Mouse (Mus musculus): Measurements from ENCODE around the gene Gid8. TPM values are rescaled to one million over a fixed set of nuclear protein-coding genes. Genes with fewer than 3 reads are reported as not detected.

Gene Gid8
- polyA plus RNA-seq, 1 experiment from 2014 or later: 64.9 TPM

GRCm38 (mm10) chr2:180723865-180724264 is 13.9 kb downstream of the Gid8 start:
- 71% methylated on average over 2 of the region's 2 CpGs for WGBS
- Histone ChIP-seq H3K4me3 (replicated peaks; ENCODE audit: low read depth, low read length) (no peak overlapping the region), H3K9me3 (ENCODE audit: control insufficient read depth, low read length) (no peaks in the 10 kb centered on the region), H3K27ac (replicated peaks; ENCODE audit: low read depth, low read length) (no peak overlapping the region), H3K4me2 (ENCODE audit: low read length) (no peak overlapping the region), H3K4me1 (ENCODE audit: control insufficient read depth, insufficient read depth, low read length) (no peaks in the 10 kb centered on the region), H3K9ac (replicated peaks; ENCODE audit: low read length) (no peak overlapping the region), H3K27me3 (ENCODE audit: control insufficient read depth, insufficient read depth, low read length) (no peaks in the 10 kb centered on the region), H3K36me3 (ENCODE audit: control insufficient read depth, insufficient read depth, low read length) (peaks cover 54% of the 10 kb centered on the region)
- DNase-seq: no peak
- ATAC-seq (ENCODE audit: low FRiP score, low TSS enrichment): no peak

GRCm38 (mm10) chr2:180724585-180725413 is 14.9 kb downstream of the Gid8 start, which contains the start of gene Slc17a9:
Gene Slc17a9 (plus strand): TSS chr2:180725263.
- Histone ChIP-seq H3K4me2 (ENCODE audit: low read length) (no peak within 1 kb of the TSS), H3K4me1 (ENCODE audit: control insufficient read depth, insufficient read depth, low read length) (no peaks in the 10 kb centered on the region), H3K9me3 (ENCODE audit: control insufficient read depth, low read length) (no peaks in the 10 kb centered on the region), H3K4me3 (replicated peaks; ENCODE audit: low read depth, low read length) (no peak within 1 kb of the TSS), H3K27ac (replicated peaks; ENCODE audit: low read depth, low read length) (no peak within 1 kb of the TSS), H3K9ac (replicated peaks; ENCODE audit: low read length) (no peak within 1 kb of the TSS), H3K36me3 (ENCODE audit: control insufficient read depth, insufficient read depth, low read length) (peaks cover 46% of the 10 kb centered on the region), H3K27me3 (ENCODE audit: control insufficient read depth, insufficient read depth, low read length) (no peaks in the 10 kb centered on the region)
- 5% methylated on average over 18 of the region's 18 CpGs for WGBS
- ATAC-seq (ENCODE audit: low FRiP score, low TSS enrichment) (no peak), DNase-seq (no peak)

DNA sequence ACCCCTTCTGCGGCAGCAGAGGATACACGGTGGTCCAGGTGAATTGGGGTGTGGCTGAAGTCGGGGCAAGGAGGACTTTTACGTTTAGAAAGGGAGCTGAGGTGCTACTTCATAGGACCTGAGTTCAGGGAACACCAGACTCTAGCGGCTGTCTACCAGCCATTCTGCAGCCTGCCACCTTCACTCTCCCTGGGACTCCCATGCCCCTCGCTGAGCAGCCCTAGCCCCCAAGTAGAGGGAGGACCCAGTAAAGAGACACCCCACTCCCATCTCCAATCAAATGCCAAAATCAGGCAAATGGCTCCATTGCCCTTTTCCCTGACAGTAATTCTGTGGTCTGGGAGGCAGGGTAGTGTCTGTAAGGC is 15.5 kb downstream of the Gid8 start:
- Histone ChIP-seq H3K4me3 (replicated peaks; ENCODE audit: low read depth, low read length) (no peak overlapping the region), H3K9ac (replicated peaks; ENCODE audit: low read length) (no peak overlapping the region), H3K27ac (replicated peaks; ENCODE audit: low read depth, low read length) (no peak overlapping the region), H3K4me1 (ENCODE audit: control insufficient read depth, insufficient read depth, low read length) (no peaks in the 10 kb centered on the region), H3K36me3 (ENCODE audit: control insufficient read depth, insufficient read depth, low read length) (peaks cover 40% of the 10 kb centered on the region), H3K9me3 (ENCODE audit: control insufficient read depth, low read length) (no peaks in the 10 kb centered on the region), H3K4me2 (ENCODE audit: low read length) (no peak overlapping the region), H3K27me3 (ENCODE audit: control insufficient read depth, insufficient read depth, low read length) (no peaks in the 10 kb centered on the region)
- ATAC-seq (ENCODE audit: low FRiP score, low TSS enrichment): no peak
- WGBS: 7% methylated on average over 6 of the region's 6 CpGs
- no peak for DNase-seq

DNA sequence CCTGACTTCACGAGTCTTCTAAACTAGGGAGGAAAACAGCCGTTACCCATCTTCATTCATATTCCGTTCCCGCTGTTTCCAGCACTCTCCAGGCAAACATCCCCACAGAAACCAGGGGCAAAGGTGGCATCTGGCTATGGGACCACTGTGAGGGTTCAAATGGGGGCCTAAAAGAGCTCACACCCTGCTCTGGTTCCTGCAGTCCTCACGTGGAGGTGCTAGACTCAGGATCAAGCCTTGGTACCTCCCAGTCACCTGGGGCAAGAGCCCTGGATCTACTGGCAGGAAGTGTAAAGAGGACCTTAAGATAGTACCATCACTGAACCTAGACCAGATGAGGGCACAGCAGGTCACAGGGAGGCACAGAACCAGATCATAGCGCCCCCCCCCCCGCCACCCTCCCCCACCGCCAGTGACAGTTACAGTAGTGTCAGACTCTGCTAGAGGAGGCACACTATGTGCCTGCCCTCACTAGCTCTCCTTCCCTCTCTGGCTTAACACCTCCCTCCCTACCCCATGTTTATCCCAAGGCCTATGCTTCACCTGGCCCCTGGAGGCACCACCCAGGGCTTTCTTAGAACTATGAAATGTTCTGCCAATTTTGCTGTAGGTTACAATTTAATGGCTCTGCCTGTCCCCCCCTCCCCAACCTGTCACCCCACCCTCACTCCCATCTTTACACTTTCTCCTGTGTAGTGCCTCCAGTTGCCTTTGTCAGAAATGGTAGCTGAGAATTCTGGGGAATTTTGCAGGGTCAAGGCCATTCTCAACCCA is 16.1 kb downstream of the Gid8 start:
- ATAC-seq (ENCODE audit: low FRiP score, low TSS enrichment) (no peak), DNase-seq (no peak)
- Histone ChIP-seq H3K9me3 (ENCODE audit: control insufficient read depth, low read length) (no peaks in the 10 kb centered on the region), H3K4me3 (replicated peaks; ENCODE audit: low read depth, low read length) (no peak overlapping the region), H3K27me3 (ENCODE audit: control insufficient read depth, insufficient read depth, low read length) (no peaks in the 10 kb centered on the region), H3K4me1 (ENCODE audit: control insufficient read depth, insufficient read depth, low read length) (no peaks in the 10 kb centered on the region), H3K9ac (replicated peaks; ENCODE audit: low read length) (no peak overlapping the region), H3K36me3 (ENCODE audit: control insufficient read depth, insufficient read depth, low read length) (peaks cover 34% of the 10 kb centered on the region), H3K4me2 (ENCODE audit: low read length) (no peak overlapping the region), H3K27ac (replicated peaks; ENCODE audit: low read depth, low read length) (no peak overlapping the region)
- 41% methylated on average over 8 of the region's 8 CpGs for WGBS

- Histone ChIP-seq H3K9ac (replicated peaks; ENCODE audit: low read length) (no peak overlapping the region), H3K4me3 (replicated peaks; ENCODE audit: low read depth, low read length) (no peak overlapping the region), H3K27me3 (ENCODE audit: control insufficient read depth, insufficient read depth, low read length) (no peaks in the 10 kb centered on the region), H3K36me3 (ENCODE audit: control insufficient read depth, insufficient read depth, low read length) (peaks cover 26% of the 10 kb centered on the region), H3K4me2 (ENCODE audit: low read length) (no peak overlapping the region), H3K9me3 (ENCODE audit: control insufficient read depth, low read length) (no peaks in the 10 kb centered on the region), H3K4me1 (ENCODE audit: control insufficient read depth, insufficient read depth, low read length) (no peaks in the 10 kb centered on the region), H3K27ac (replicated peaks; ENCODE audit: low read depth, low read length) (no peak overlapping the region)
- DNase-seq (no peak), ATAC-seq (ENCODE audit: low FRiP score, low TSS enrichment) (no peak)
- WGBS: 78% methylated on average over 6 of the region's 6 CpGs
Measured at GRCm38 (mm10) chr2:180726658-180727442, 16.9 kb downstream of the Gid8 start.

- no peak for ATAC-seq (ENCODE audit: low FRiP score, low TSS enrichment)
Measured at GRCm38 (mm10) chr2:180727613-180728021, 17.7 kb downstream of the Gid8 start.

GRCm38 (mm10) chr2:180731036-180731435 is 21.1 kb downstream of the Gid8 start:
- H3K27me3 ChIP-seq (ENCODE audit: control insufficient read depth, insufficient read depth, low read length): no peaks in the 10 kb centered on the region
- WGBS: 77% methylated on average over 3 of the region's 3 CpGs
- H3K4me2 ChIP-seq (ENCODE audit: low read length): no peak overlapping the region
- no peak overlapping the region for H3K27ac ChIP-seq (replicated peaks; ENCODE audit: low read depth, low read length)
- DNase-seq (no peak), ATAC-seq (ENCODE audit: low FRiP score, low TSS enrichment) (no peak)
- no peak overlapping the region for H3K4me3 ChIP-seq (replicated peaks; ENCODE audit: low read depth, low read length)
- H3K9ac ChIP-seq (replicated peaks; ENCODE audit: low read length): no peak overlapping the region
- no peaks in the 10 kb centered on the region for H3K36me3 ChIP-seq (ENCODE audit: control insufficient read depth, insufficient read depth, low read length)
- no peaks in the 10 kb centered on the region for H3K4me1 ChIP-seq (ENCODE audit: control insufficient read depth, insufficient read depth, low read length)
- H3K9me3 ChIP-seq (ENCODE audit: control insufficient read depth, low read length): no peaks in the 10 kb centered on the region

More at GRCm38 (mm10) chr2:180727613-180728021, 17.7 kb downstream of the Gid8 start:
- no peaks in the 10 kb centered on the region for H3K4me1 ChIP-seq (ENCODE audit: control insufficient read depth, insufficient read depth, low read length)
- H3K27ac ChIP-seq (replicated peaks; ENCODE audit: low read depth, low read length): no peak overlapping the region
- H3K4me3 ChIP-seq (replicated peaks; ENCODE audit: low read depth, low read length): no peak overlapping the region
- H3K9ac ChIP-seq (replicated peaks; ENCODE audit: low read length): no peak overlapping the region
- H3K9me3 ChIP-seq (ENCODE audit: control insufficient read depth, low read length): no peaks in the 10 kb centered on the region
- no peaks in the 10 kb centered on the region for H3K27me3 ChIP-seq (ENCODE audit: control insufficient read depth, insufficient read depth, low read length)
- 65% methylated on average over 4 of the region's 4 CpGs for WGBS
- peaks cover 18% of the 10 kb centered on the region for H3K36me3 ChIP-seq (ENCODE audit: control insufficient read depth, insufficient read depth, low read length)
- DNase-seq: no peak
- H3K4me2 ChIP-seq (ENCODE audit: low read length): no peak overlapping the region

- Histone ChIP-seq H3K4me3 (replicated peaks; ENCODE audit: low read depth, low read length) (no peak overlapping the region), H3K36me3 (ENCODE audit: control insufficient read depth, insufficient read depth, low read length) (no peaks in the 10 kb centered on the region), H3K9ac (replicated peaks; ENCODE audit: low read length) (no peak overlapping the region), H3K27me3 (ENCODE audit: control insufficient read depth, insufficient read depth, low read length) (no peaks in the 10 kb centered on the region), H3K4me1 (ENCODE audit: control insufficient read depth, insufficient read depth, low read length) (no peaks in the 10 kb centered on the region), H3K9me3 (ENCODE audit: control insufficient read depth, low read length) (no peaks in the 10 kb centered on the region), H3K4me2 (ENCODE audit: low read length) (no peak overlapping the region), H3K27ac (replicated peaks; ENCODE audit: low read depth, low read length) (no peak overlapping the region)
- ATAC-seq (ENCODE audit: low FRiP score, low TSS enrichment) (no peak), DNase-seq (no peak)
- 67% methylated on average over 6 of the region's 6 CpGs for WGBS
Measured at GRCm38 (mm10) chr2:180731984-180732383, 22.1 kb downstream of the Gid8 start.

Data from midbrain, embryonic 14.5 days (tissue).